Comparison of ENCODE assay signal across 19 mouse cellular contexts in genomic region chr9:87387516-87387915, GRCm38 (mm10).
DNase-seq lines count a peak whose midpoint lies in the region; ATAC-seq and TF ChIP-seq lines count a peak whose summit lies in the region.
"Had no signal": no experiment of that assay in that cellular context is flagged by ENCODE, and none has a peak within 500 bp of the region (broad histone marks: within the 10 kb centered on the region; RNA-seq: fewer than 3 reads in every experiment).

No protein-coding gene starts in this region.

- TF ChIP-seq CTCF in left cerebral cortex, adult 2 months (IDR thresholded peaks at IDR 0.05): no peak

- 40% methylated on average over 5 of the region's 5 CpGs for WGBS in embryonic facial prominence, embryonic 10.5 days
- 31% methylated on average over 5 of the region's 5 CpGs for WGBS in limb, embryonic 10.5 days
- 26% methylated on average over 5 of the region's 5 CpGs for WGBS in limb, embryonic 14.5 days

- no peaks in the 10 kb centered on the region for H3K9me3 ChIP-seq in embryonic facial prominence, embryonic 10.5 days
- no peaks in the 10 kb centered on the region for H3K9me3 ChIP-seq in limb, embryonic 10.5 days (replicated peaks)
- no peaks in the 10 kb centered on the region for H3K9me3 ChIP-seq in limb, embryonic 14.5 days (ENCODE audit: control insufficient read depth, low read length)
- H3K9me3 ChIP-seq: forebrain, embryonic 12.5 days; heart, embryonic 12.5 days had no signal

- 0 out of 2 replicates have a peak, but pooled peaks have one; percentile 47 for ATAC-seq in limb, embryonic 14.5 days (ENCODE audit: low FRiP score, low read depth)
- ATAC-seq: activated CD4-positive, CD25-positive, alpha-beta regulatory T cell, adult 4 months; forebrain, embryonic 16.5 days; hindbrain, embryonic 16.5 days; inflammation-experienced regulatory T-cells, adult 6 months; Patski had no signal

- H3K36me3 ChIP-seq in embryonic facial prominence, embryonic 10.5 days (replicated peaks): no peaks in the 10 kb centered on the region
- H3K36me3 ChIP-seq in limb, embryonic 10.5 days: no peaks in the 10 kb centered on the region
- no peaks in the 10 kb centered on the region for H3K36me3 ChIP-seq in limb, embryonic 14.5 days (ENCODE audit: control insufficient read depth, insufficient read depth, low read length)
- H3K36me3 ChIP-seq: forebrain, embryonic 12.5 days; heart, embryonic 12.5 days had no signal

- no peak overlapping the region for H3K4me3 ChIP-seq in embryonic facial prominence, embryonic 10.5 days
- H3K4me3 ChIP-seq in limb, embryonic 10.5 days: no peak overlapping the region
- no peak overlapping the region for H3K4me3 ChIP-seq in limb, embryonic 14.5 days (replicated peaks; ENCODE audit: low read length)
- H3K4me3 ChIP-seq in left cerebral cortex, adult 2 months: no peak overlapping the region
- H3K4me3 ChIP-seq: forebrain, embryonic 12.5 days; heart, embryonic 12.5 days had no signal

- TF ChIP-seq POLR2A in limb, embryonic 14.5 days (IDR thresholded peaks at IDR 0.05; ENCODE audit: borderline replicate concordance, extremely low read depth, insufficient read depth, insufficient read length): no peak

- H3K27ac ChIP-seq in embryonic facial prominence, embryonic 10.5 days (replicated peaks): no peak overlapping the region
- H3K27ac ChIP-seq in limb, embryonic 10.5 days: peak overlapping the region; percentile 75
- no peak overlapping the region for H3K27ac ChIP-seq in limb, embryonic 14.5 days (replicated peaks; ENCODE audit: low read depth, low read length)
- H3K27ac ChIP-seq in left cerebral cortex, adult 2 months: no peak overlapping the region
- H3K27ac ChIP-seq: forebrain, embryonic 12.5 days had no signal

- DNase-seq in embryo, embryonic 11 days: peak; percentile 42
- no peak for DNase-seq in embryo, embryonic 9.5 days (ENCODE audit: extremely low spot score)
- peak; percentile 30 for DNase-seq in embryonic facial prominence, embryonic 10.5 days (ENCODE audit: low spot score)
- DNase-seq in limb, embryonic 10.5 days (ENCODE audit: low spot score): no peak
- peak; percentile 44 for DNase-seq in limb, embryonic 14.5 days (ENCODE audit: low spot score)
- no peak for DNase-seq in left cerebral cortex, adult 2 months (ENCODE audit: extremely low spot score in 1 of 2, low spot score in 2 of 2)
- DNase-seq in ovary, postnatal 14 days (ENCODE audit: low spot score): no peak
- DNase-seq: adrenal gland, postnatal 14 days; cerebellum, adult 11-12 months; cerebellum, adult 9-10 months; cerebellum, postnatal 36 days; gastrocnemius, postnatal 14 days had no signal

- H3K4me1 ChIP-seq in embryonic facial prominence, embryonic 10.5 days: peaks cover 9% of the 10 kb centered on the region
- H3K4me1 ChIP-seq in limb, embryonic 10.5 days: peaks cover 35% of the 10 kb centered on the region
- 0 out of 2 replicates have a peak, but pooled peaks cover 6% of the 10 kb centered on the region for H3K4me1 ChIP-seq in limb, embryonic 14.5 days (ENCODE audit: control insufficient read depth, insufficient read depth, low read length)
- H3K4me1 ChIP-seq: forebrain, embryonic 12.5 days; heart, embryonic 12.5 days had no signal

- H3K4me2 ChIP-seq in limb, embryonic 14.5 days (replicated peaks; ENCODE audit: low read depth, low read length, severe bottlenecking): no peak overlapping the region
- H3K4me2 ChIP-seq: forebrain, embryonic 12.5 days; heart, embryonic 12.5 days had no signal

- no peaks in the 10 kb centered on the region for H3K27me3 ChIP-seq in embryonic facial prominence, embryonic 10.5 days (replicated peaks; ENCODE audit: low read depth, poor library complexity, severe bottlenecking)
- H3K27me3 ChIP-seq in limb, embryonic 10.5 days (ENCODE audit: low read depth, poor library complexity, severe bottlenecking): no peaks in the 10 kb centered on the region
- no peaks in the 10 kb centered on the region for H3K27me3 ChIP-seq in limb, embryonic 14.5 days (ENCODE audit: control insufficient read depth, insufficient read depth, low read length)
- H3K27me3 ChIP-seq: forebrain, embryonic 12.5 days; heart, embryonic 12.5 days had no signal

- intact Hi-C loops in left cerebral cortex, adult 2 months (cut with DNase I): no loop called here

- H3K9ac ChIP-seq in limb, embryonic 14.5 days (ENCODE audit: low read depth, low read length, severe bottlenecking): no peak overlapping the region
- H3K9ac ChIP-seq: forebrain, embryonic 12.5 days; heart, embryonic 12.5 days had no signal

Comparison
In these comparisons a context has a peak if more than half of its experiments do, and no peak if none do; other contexts are left out.
1. DNase-seq: peak in embryo, embryonic 11 days (single experiment), embryonic facial prominence, embryonic 10.5 days (single experiment) and limb, embryonic 14.5 days (single experiment); none in embryo, embryonic 9.5 days (single experiment), limb, embryonic 10.5 days (single experiment), left cerebral cortex, adult 2 months (0 of 2) and ovary, postnatal 14 days (single experiment).